Mouse (Mus musculus) intestine, embryonic 15.5 days (tissue): Measurements from ENCODE around the gene Enpp7. TPM values are rescaled to one million over a fixed set of nuclear protein-coding genes. Genes with fewer than 3 reads are reported as not detected.

Experiments used
- ATAC-seq: fragments of 200-750 bp; cut with Nextera tagmentation; 2 replicates; pipeline ENCODE4 v1.8.0; 2017; ENCODE audit warnings: moderate TSS enrichment, moderate library complexity
- H3K27ac ChIP-seq: fragments of 300-500 bp; sonication (generic); 2 replicates; pipeline ENCODE4 v1.5.1; 2015; ENCODE audit warnings: mild to moderate bottlenecking, inconsistent platforms
- H3K27me3 ChIP-seq: fragments of 300-500 bp; sonication (generic); replicated peaks from 2 replicates; pipeline ENCODE4 v1.6.1; 2015; ENCODE audit warnings: inconsistent platforms
- H3K36me3 ChIP-seq: fragments of 300-500 bp; sonication (generic); 2 replicates; pipeline ENCODE4 v1.6.1; 2015; ENCODE audit warnings: inconsistent platforms
- H3K4me1 ChIP-seq: fragments of 300-500 bp; sonication (generic); replicated peaks from 2 replicates; pipeline ENCODE4 v1.6.1; 2015; ENCODE audit warnings: inconsistent platforms
- H3K4me2 ChIP-seq: fragments of 300-500 bp; sonication (generic); replicated peaks from 2 replicates; pipeline ENCODE4 v1.6.1; 2015; ENCODE audit warnings: mild to moderate bottlenecking, inconsistent platforms
- H3K4me3 ChIP-seq: fragments of 300-500 bp; sonication (generic); replicated peaks from 2 replicates; pipeline ENCODE4 v1.5.1; 2015; ENCODE audit warnings: inconsistent platforms
- H3K9ac ChIP-seq: fragments of 300-500 bp; sonication (generic); 2 replicates; pipeline ENCODE4 v1.6.1; 2015; ENCODE audit warnings: inconsistent platforms
- H3K9me3 ChIP-seq: fragments of 300-500 bp; sonication (generic); 2 replicates; pipeline ENCODE4 v1.6.1; 2016; ENCODE audit warnings: inconsistent platforms
- WGBS: fragments of 180-500 bp; shearing (Covaris S2); methylation state at CpG from one replicate; pipeline ENCODE4 v1.1.7; 2015; 5-methylcytosine and 5-hydroxymethylcytosine counted together
- polyA plus RNA-seq: library from polyadenylated mRNA; unstranded; fragments of >200 nt; fragmentation: Nextera tagmentation; extraction: Ambion mirVana; gene quantifications from 2 replicates; pipeline ENCODE4 v1.2.1, GENCODE M21; 2015

The Enpp7 gene
- polyA plus RNA-seq, result 0.09 and 0.25 TPM in 2 replicates

GRCm38 (mm10) chr11:118987999-118988398 is at the start of gene Enpp7:
Enpp7 (plus strand) TSS chr11:118988188.
- ATAC-seq, result no peak
- 90% methylated on average over 10 of the region's 10 CpGs for WGBS
- Histone ChIP-seq H3K27me3 (no peaks in the 10 kb centered on the region), H3K27ac (no peak within 1 kb of the TSS), H3K4me1 (no peaks in the 10 kb centered on the region), H3K4me2 (no peak within 1 kb of the TSS), H3K9me3 (no peaks in the 10 kb centered on the region), H3K4me3 (no peak within 1 kb of the TSS), H3K9ac (no peak within 1 kb of the TSS), H3K36me3 (no peaks in the 10 kb centered on the region)

GRCm38 (mm10) chr11:118939731-118940130 is 48.3 kb upstream of the Enpp7 start:
- Histone ChIP-seq H3K4me3 (no peak overlapping the region), H3K36me3 (no peaks in the 10 kb centered on the region), H3K9me3 (no peaks in the 10 kb centered on the region), H3K4me1 (no peaks in the 10 kb centered on the region), H3K9ac (no peak overlapping the region), H3K4me2 (no peak overlapping the region), H3K27ac (no peak overlapping the region), H3K27me3 (peaks cover 6% of the 10 kb centered on the region; the same call in 1 of the 2 replicates)
- ATAC-seq, result no peak
- WGBS, result 83% methylated on average over 4 of the region's 4 CpGs

GRCm38 (mm10) chr11:118940539-118940938 is 47.4 kb upstream of the Enpp7 start:
- no peak overlapping the region for H3K4me2 ChIP-seq
- no peak for ATAC-seq
- H3K4me3 ChIP-seq, result no peak overlapping the region
- no peak overlapping the region for H3K27ac ChIP-seq
- no peaks in the 10 kb centered on the region for H3K36me3 ChIP-seq
- H3K4me1 ChIP-seq, result peaks cover 3% of the 10 kb centered on the region; the same call in 1 of the 2 replicates
- H3K9ac ChIP-seq, result no peak overlapping the region
- 70% methylated on average over 11 of the region's 11 CpGs for WGBS
- peaks cover 6% of the 10 kb centered on the region; the same call in 1 of the 2 replicates for H3K27me3 ChIP-seq
- no peaks in the 10 kb centered on the region for H3K9me3 ChIP-seq

GRCm38 (mm10) chr11:118941268-118941667 is 46.7 kb upstream of the Enpp7 start:
- H3K27me3 ChIP-seq, result peaks cover 6% of the 10 kb centered on the region; the same call in 1 of the 2 replicates
- WGBS, result 55% methylated on average over 5 of the region's 5 CpGs
- no peaks in the 10 kb centered on the region for H3K36me3 ChIP-seq
- no peak overlapping the region for H3K4me3 ChIP-seq
- no peak overlapping the region for H3K27ac ChIP-seq
- no peaks in the 10 kb centered on the region for H3K9me3 ChIP-seq
- peaks cover 6% of the 10 kb centered on the region; the same call in 1 of the 2 replicates for H3K4me1 ChIP-seq
- no peak for ATAC-seq
- no peak overlapping the region for H3K4me2 ChIP-seq
- H3K9ac ChIP-seq, result no peak overlapping the region

GRCm38 (mm10) chr11:118945868-118946267 is 42.1 kb upstream of the Enpp7 start:
- Histone ChIP-seq H3K36me3 (no peaks in the 10 kb centered on the region), H3K27ac (no peak overlapping the region; the same call in 1 of the 2 replicates), H3K4me1 (peaks cover 6% of the 10 kb centered on the region; the same call in 1 of the 2 replicates), H3K27me3 (no peaks in the 10 kb centered on the region), H3K9ac (no peak overlapping the region), H3K4me3 (no peak overlapping the region), H3K9me3 (no peaks in the 10 kb centered on the region), H3K4me2 (no peak overlapping the region; the same call in 1 of the 2 replicates)
- WGBS, result 66% methylated on average over 8 of the region's 8 CpGs
- ATAC-seq, result peak; percentile 75

- H3K36me3 ChIP-seq, result no peaks in the 10 kb centered on the region
Measured at GRCm38 (mm10) chr11:118955016-118955415, 33.0 kb upstream of the Enpp7 start.

GRCm38 (mm10) chr11:118957070-118957471 is 30.9 kb upstream of the Enpp7 start:
- 66% methylated on average over 14 of the region's 14 CpGs for WGBS
- H3K27ac ChIP-seq, result no peak overlapping the region
- no peak overlapping the region for H3K9ac ChIP-seq
- H3K9me3 ChIP-seq, result no peaks in the 10 kb centered on the region
- no peaks in the 10 kb centered on the region for H3K36me3 ChIP-seq
- H3K4me2 ChIP-seq, result no peak overlapping the region
- H3K4me3 ChIP-seq, result no peak overlapping the region
- H3K27me3 ChIP-seq, result no peaks in the 10 kb centered on the region; the same call in 1 of the 2 replicates
- H3K4me1 ChIP-seq, result 0 out of 2 replicates have a peak, but pooled peaks cover 3% of the 10 kb centered on the region
- no peak for ATAC-seq

More at GRCm38 (mm10) chr11:118955016-118955415, 33.0 kb upstream of the Enpp7 start:
- no peak for ATAC-seq
- no peaks in the 10 kb centered on the region for H3K9me3 ChIP-seq
- no peak overlapping the region for H3K9ac ChIP-seq
- no peaks in the 10 kb centered on the region; the same call in 1 of the 2 replicates for H3K27me3 ChIP-seq
- H3K27ac ChIP-seq, result no peak overlapping the region
- H3K4me3 ChIP-seq, result no peak overlapping the region
- 0 out of 2 replicates have a peak, but pooled peaks cover 3% of the 10 kb centered on the region for H3K4me1 ChIP-seq
- H3K4me2 ChIP-seq, result no peak overlapping the region
- WGBS, result 50% methylated on average over 6 of the region's 6 CpGs

GRCm38 (mm10) chr11:118960649-118961048 is 27.3 kb upstream of the Enpp7 start:
- H3K4me1 ChIP-seq, result 0 out of 2 replicates have a peak, but pooled peaks cover 3% of the 10 kb centered on the region
- no peaks in the 10 kb centered on the region for H3K36me3 ChIP-seq
- H3K9me3 ChIP-seq, result no peaks in the 10 kb centered on the region
- H3K9ac ChIP-seq, result no peak overlapping the region
- WGBS, result 48% methylated on average over 3 of the region's 3 CpGs
- no peaks in the 10 kb centered on the region; the same call in 1 of the 2 replicates for H3K27me3 ChIP-seq
- ATAC-seq, result no peak
- no peak overlapping the region for H3K4me3 ChIP-seq
- H3K27ac ChIP-seq, result no peak overlapping the region
- H3K4me2 ChIP-seq, result no peak overlapping the region

- H3K9ac ChIP-seq, result no peak overlapping the region
- H3K4me1 ChIP-seq, result no peaks in the 10 kb centered on the region
- H3K27ac ChIP-seq, result no peak overlapping the region
- H3K4me2 ChIP-seq, result no peak overlapping the region
- H3K36me3 ChIP-seq, result no peaks in the 10 kb centered on the region
- no peak overlapping the region for H3K4me3 ChIP-seq
- ATAC-seq, result no peak
- WGBS, result 40% methylated on average over 4 of the region's 4 CpGs
- no peaks in the 10 kb centered on the region for H3K9me3 ChIP-seq
- H3K27me3 ChIP-seq, result no peaks in the 10 kb centered on the region; the same call in 1 of the 2 replicates
Measured at GRCm38 (mm10) chr11:118962478-118962877, 25.5 kb upstream of the Enpp7 start.

GRCm38 (mm10) chr11:118963926-118964325 is 24.1 kb upstream of the Enpp7 start:
- Histone ChIP-seq H3K36me3 (no peaks in the 10 kb centered on the region), H3K4me1 (no peaks in the 10 kb centered on the region), H3K27me3 (no peaks in the 10 kb centered on the region), H3K9ac (no peak overlapping the region), H3K9me3 (no peaks in the 10 kb centered on the region), H3K27ac (no peak overlapping the region), H3K4me2 (no peak overlapping the region), H3K4me3 (no peak overlapping the region)
- ATAC-seq, result no peak
- WGBS, result 82% methylated on average over 5 of the region's 5 CpGs

- Histone ChIP-seq H3K27me3 (no peaks in the 10 kb centered on the region), H3K4me2 (no peak overlapping the region), H3K27ac (no peak overlapping the region), H3K4me3 (no peak overlapping the region), H3K4me1 (no peaks in the 10 kb centered on the region), H3K9ac (no peak overlapping the region), H3K36me3 (no peaks in the 10 kb centered on the region), H3K9me3 (no peaks in the 10 kb centered on the region)
- no peak for ATAC-seq
- WGBS, result 50% methylated on average over 7 of the region's 7 CpGs
Measured at GRCm38 (mm10) chr11:118965078-118965477, 22.9 kb upstream of the Enpp7 start.

GRCm38 (mm10) chr11:118971470-118972034 is 16.4 kb upstream of the Enpp7 start:
- Histone ChIP-seq H3K4me3 (no peak overlapping the region), H3K27ac (no peak overlapping the region), H3K9me3 (no peaks in the 10 kb centered on the region), H3K27me3 (peaks cover 10% of the 10 kb centered on the region; the same call in 1 of the 2 replicates), H3K9ac (no peak overlapping the region), H3K36me3 (no peaks in the 10 kb centered on the region), H3K4me2 (no peak overlapping the region), H3K4me1 (0 out of 2 replicates have a peak, but pooled peaks cover 4% of the 10 kb centered on the region)
- 40% methylated on average over 20 of the region's 20 CpGs for WGBS
- no peak for ATAC-seq
